Mouse (Mus musculus) embryonic facial prominence, embryonic 11.5 days (tissue): Measurements from ENCODE around the gene Sbk3. TPM values are rescaled to one million over a fixed set of nuclear protein-coding genes. Genes with fewer than 3 reads are reported as not detected.
"Not testable (repeated sequence)": the region's sequence is repeated elsewhere in the genome, so short reads cannot be mapped to it uniquely, and the experiment has no call there.

Experiments used
- ATAC-seq: fragments of 200-750 bp; cut with Nextera tagmentation; replicated peaks from 2 replicates; pipeline ENCODE4 v1.8.0; 2017; ENCODE audit warnings: low read depth; ENCODE audit not compliant: insufficient number of reproducible peaks, low FRiP score, low TSS enrichment
- DNase-seq: peaks from one replicate; pipeline ENCODE4 v3.0.0-alpha.2; 2015; ENCODE audit warnings: low spot score
- H3K27ac ChIP-seq: fragments of 300-500 bp; sonication (generic); replicated peaks from 2 replicates; pipeline ENCODE4 v1.5.1; 2014; ENCODE audit warnings: mild to moderate bottlenecking, low read depth, low read length, control low read depth
- H3K27me3 ChIP-seq: fragments of 300-500 bp; sonication (generic); 2 replicates; pipeline ENCODE4 v1.6.1; 2014; ENCODE audit warnings: mild to moderate bottlenecking, low read length, moderate library complexity, mixed read lengths; ENCODE audit not compliant: control insufficient read depth, insufficient read depth
- H3K36me3 ChIP-seq: fragments of 300-500 bp; sonication (generic); replicated peaks from 2 replicates; pipeline ENCODE4 v1.6.1; 2014; ENCODE audit warnings: low read depth, mild to moderate bottlenecking, low read length, moderate library complexity, mixed read lengths; ENCODE audit not compliant: control insufficient read depth, insufficient read depth
- H3K4me1 ChIP-seq: fragments of 300-500 bp; sonication (generic); 2 replicates; pipeline ENCODE4 v1.6.1; 2014; ENCODE audit warnings: low read length, mixed read lengths; ENCODE audit not compliant: control insufficient read depth, insufficient read depth
- H3K4me2 ChIP-seq: fragments of 300-500 bp; sonication (generic); 2 replicates; pipeline ENCODE4 v1.6.1; 2014; ENCODE audit warnings: low read depth, mild to moderate bottlenecking, control low read depth, low read length, moderate library complexity
- H3K4me3 ChIP-seq: fragments of 300-500 bp; sonication (generic); 2 replicates; pipeline ENCODE4 v1.5.1; 2014; ENCODE audit warnings: low read depth, low read length, control low read depth
- H3K9ac ChIP-seq: fragments of 300-500 bp; sonication (generic); replicated peaks from 2 replicates; pipeline ENCODE4 v1.6.1; 2014; ENCODE audit warnings: mild to moderate bottlenecking, control low read depth, low read length
- H3K9me3 ChIP-seq: fragments of 300-500 bp; sonication (generic); replicated peaks from 2 replicates; pipeline ENCODE4 v1.6.1; 2016; ENCODE audit warnings: mild to moderate bottlenecking, low read length, inconsistent platforms, mixed read lengths; ENCODE audit not compliant: control insufficient read depth
- WGBS: fragments of 180-500 bp; shearing (Covaris S2); extraction: QIAGEN DNeasy Blood & Tissue Kit; methylation state at CpG from one replicate; pipeline ENCODE4 v1.1.7; 2014; 5-methylcytosine and 5-hydroxymethylcytosine counted together
- polyA plus RNA-seq: library from polyadenylated mRNA; unstranded; fragments of >200 nt; fragmentation: Nextera tagmentation; extraction: Ambion mirVana; gene quantifications from 2 replicates; pipeline ENCODE4 v1.2.1, GENCODE M21; 2014

The Sbk3 gene
- polyA plus RNA-seq, 1 experiment from 2014 or later = 0.06 TPM

- no peaks in the 10 kb centered on the region; the same call in 1 of the 2 replicates for H3K4me1 ChIP-seq
- ATAC-seq (peak; percentile 79), DNase-seq (peak; percentile 96)
- no peaks in the 10 kb centered on the region for H3K27me3 ChIP-seq
- H3K36me3 ChIP-seq = peaks cover 16% of the 10 kb centered on the region
- H3K4me2 ChIP-seq = peak within 1 kb of the TSS; percentile 54
- peak within 1 kb of the TSS; percentile 62 for H3K4me3 ChIP-seq
- peak within 1 kb of the TSS; percentile 97 for H3K27ac ChIP-seq
- H3K9me3 ChIP-seq = no peaks in the 10 kb centered on the region
- under 1% methylated on average over 33 of the region's 76 CpGs for WGBS
- peak within 1 kb of the TSS; percentile 80 for H3K9ac ChIP-seq
Observed at GRCm38 (mm10) chr7:5015118-5016001, 44.4 kb upstream of the Sbk3 start, which contains the start of gene Gm44973. Gm44973 (plus strand) TSS chr7:5015496.

GRCm38 (mm10) chr7:5014251-5015117 is 43.5 kb upstream of the Sbk3 start, which contains the start of the genes Zfp524 and Fiz1:
Zfp524 (plus strand) TSS chr7:5014415.
Fiz1 (minus strand) TSS chr7:5014697.
- Histone ChIP-seq H3K27ac (peak within 1 kb of the TSS; percentile 97), H3K4me1 (no peaks in the 10 kb centered on the region; the same call in 1 of the 2 replicates), H3K4me2 (peak within 1 kb of the TSS; percentile 54), H3K4me3 (peak within 1 kb of the TSS; percentile 62), H3K9me3 (no peaks in the 10 kb centered on the region), H3K36me3 (peaks cover 22% of the 10 kb centered on the region), H3K9ac (peak within 1 kb of the TSS; percentile 80), H3K27me3 (no peaks in the 10 kb centered on the region)
- DNase-seq (peak; percentile 99), ATAC-seq (peak; percentile 73)
- under 1% methylated on average over 42 of the region's 42 CpGs for WGBS

- ATAC-seq = no peak
- H3K4me3 ChIP-seq = 0 out of 2 replicates have a peak overlapping the region, but pooled peaks have one; percentile 5
- no peak overlapping the region for H3K27ac ChIP-seq
- H3K9ac ChIP-seq = no peak overlapping the region
- no peak for DNase-seq
- no peaks in the 10 kb centered on the region for H3K9me3 ChIP-seq
- no peak overlapping the region for H3K4me2 ChIP-seq
- peaks cover 33% of the 10 kb centered on the region for H3K36me3 ChIP-seq
- no peaks in the 10 kb centered on the region; the same call in 1 of the 2 replicates for H3K4me1 ChIP-seq
- WGBS = 92% methylated on average over 27 of the region's 27 CpGs
- no peaks in the 10 kb centered on the region for H3K27me3 ChIP-seq
Observed at GRCm38 (mm10) chr7:5012681-5013513, 41.9 kb upstream of the Sbk3 start.

GRCm38 (mm10) chr7:5008229-5008628 is 37.3 kb upstream of the Sbk3 start:
- Histone ChIP-seq H3K4me3 (no peak overlapping the region), H3K36me3 (peaks cover 45% of the 10 kb centered on the region), H3K4me2 (no peak overlapping the region), H3K27ac (no peak overlapping the region), H3K9me3 (no peaks in the 10 kb centered on the region), H3K9ac (no peak overlapping the region), H3K27me3 (no peaks in the 10 kb centered on the region), H3K4me1 (no peaks in the 10 kb centered on the region; the same call in 1 of the 2 replicates)
- WGBS = 94% methylated on average over 26 of the region's 26 CpGs
- DNase-seq (no peak), ATAC-seq (no peak)

GRCm38 (mm10) chr7:5002876-5003275 is 31.9 kb upstream of the Sbk3 start:
- not testable (repeated sequence) for H3K27ac ChIP-seq, H3K4me3 ChIP-seq, ATAC-seq, H3K4me1 ChIP-seq, H3K27me3 ChIP-seq, H3K4me2 ChIP-seq, H3K9ac ChIP-seq, DNase-seq, H3K9me3 ChIP-seq
- 68% methylated on average over 8 of the region's 8 CpGs for WGBS
- peaks cover 12% of the 10 kb centered on the region for H3K36me3 ChIP-seq

GRCm38 (mm10) chr7:4999876-5000275 is 28.9 kb upstream of the Sbk3 start:
- Histone ChIP-seq H3K36me3 (no peaks in the 10 kb centered on the region), H3K4me1 (no peaks in the 10 kb centered on the region), H3K9ac (no peak overlapping the region), H3K27ac (no peak overlapping the region), H3K4me3 (no peak overlapping the region), H3K27me3 (no peaks in the 10 kb centered on the region; the same call in 1 of the 2 replicates), H3K9me3 (no peaks in the 10 kb centered on the region), H3K4me2 (no peak overlapping the region)
- no peak for ATAC-seq
- DNase-seq = no peak
- 73% methylated on average over 2 of the region's 2 CpGs for WGBS

- H3K4me3 ChIP-seq = peak overlapping the region; percentile 77
- H3K36me3 ChIP-seq = peaks cover 4% of the 10 kb centered on the region; the same call in 1 of the 2 replicates
- DNase-seq (no peak), ATAC-seq (no peak)
- WGBS = 69% methylated on average over 8 of the region's 8 CpGs
- H3K9me3 ChIP-seq = no peaks in the 10 kb centered on the region
- H3K9ac ChIP-seq = no peak overlapping the region
- H3K27ac ChIP-seq = no peak overlapping the region
- H3K27me3 ChIP-seq = peaks cover 21% of the 10 kb centered on the region
- no peaks in the 10 kb centered on the region for H3K4me1 ChIP-seq
- H3K4me2 ChIP-seq = peak overlapping the region; percentile 62
Observed at GRCm38 (mm10) chr7:4996934-4997333, 26.0 kb upstream of the Sbk3 start.
